Mouse (Mus musculus) MEL-GATA-1-ER (cell line): ENCODE results near the gene Eif3j1.
"Not testable (repeated sequence)": the region's sequence is repeated elsewhere in the genome, so short reads cannot be mapped to it uniquely, and the experiment has no call there.

Source experiments
- DNase-seq: peaks from one replicate; pipeline ENCODE4 v3.0.0-alpha.2; 2012; ENCODE audit warnings: low read depth; ENCODE audit errors: extremely low read depth

Eif3j1 gene

GRCm38 (mm10) chr2:122027862-122028755 lies at the start of gene Eif3j1:
Gene Eif3j1, plus strand, starts transcription at chr2:122028546.
- DNase-seq, result peak; percentile 78

GRCm38 (mm10) chr2:121995738-121996137 lies 32.6 kb upstream of the Eif3j1 start:
- peak; percentile 4 for DNase-seq

- no peak for DNase-seq
These were observed 19.5 kb upstream of the Eif3j1 start for GRCm38 (mm10) chr2:122008832-122009231.

- no peak for DNase-seq
These were observed 16.9 kb upstream of the Eif3j1 start for GRCm38 (mm10) chr2:122011441-122011840.

GRCm38 (mm10) chr2:122018705-122019104 lies 9.6 kb upstream of the Eif3j1 start:
- no peak for DNase-seq

- DNase-seq, result no peak
These were observed 6.1 kb upstream of the Eif3j1 start for GRCm38 (mm10) chr2:122022284-122022683.

- DNase-seq, result not testable (repeated sequence)
These were observed 1.3 kb upstream of the Eif3j1 start for GRCm38 (mm10) chr2:122027091-122027490.

- no peak for DNase-seq
These were observed 682 bp downstream of the Eif3j1 start for GRCm38 (mm10) chr2:122028756-122029700.

GRCm38 (mm10) chr2:122031970-122032369 lies 3.6 kb downstream of the Eif3j1 start:
- no peak for DNase-seq

- DNase-seq, result no peak
These were observed 7.7 kb downstream of the Eif3j1 start for GRCm38 (mm10) chr2:122036064-122036463.

- no peak for DNase-seq
These were observed 15.6 kb downstream of the Eif3j1 start for GRCm38 (mm10) chr2:122043926-122044325.

GRCm38 (mm10) chr2:122059365-122060115 lies 31.2 kb downstream of the Eif3j1 start:
- no peak for DNase-seq

- DNase-seq, result peak; percentile 28
These were observed 37.0 kb downstream of the Eif3j1 start for GRCm38 (mm10) chr2:122065200-122065969.

GRCm38 (mm10) chr2:122066241-122066640 lies 37.9 kb downstream of the Eif3j1 start:
- DNase-seq, result no peak

- no peak for DNase-seq
These were observed 41.0 kb downstream of the Eif3j1 start for GRCm38 (mm10) chr2:122069144-122069912.

GRCm38 (mm10) chr2:122069922-122070321 lies 41.6 kb downstream of the Eif3j1 start:
- DNase-seq, result peak; percentile 45

GRCm38 (mm10) chr2:122081728-122082456 lies 53.5 kb downstream of the Eif3j1 start:
- no peak for DNase-seq

GRCm38 (mm10) chr2:122086446-122086845 lies 58.1 kb downstream of the Eif3j1 start:
- no peak for DNase-seq

- DNase-seq, result no peak
These were observed 65.5 kb downstream of the Eif3j1 start for GRCm38 (mm10) chr2:122093844-122094243.
